Comparison of ENCODE assay signal across 17 mouse cellular contexts in the genomic region with DNA sequence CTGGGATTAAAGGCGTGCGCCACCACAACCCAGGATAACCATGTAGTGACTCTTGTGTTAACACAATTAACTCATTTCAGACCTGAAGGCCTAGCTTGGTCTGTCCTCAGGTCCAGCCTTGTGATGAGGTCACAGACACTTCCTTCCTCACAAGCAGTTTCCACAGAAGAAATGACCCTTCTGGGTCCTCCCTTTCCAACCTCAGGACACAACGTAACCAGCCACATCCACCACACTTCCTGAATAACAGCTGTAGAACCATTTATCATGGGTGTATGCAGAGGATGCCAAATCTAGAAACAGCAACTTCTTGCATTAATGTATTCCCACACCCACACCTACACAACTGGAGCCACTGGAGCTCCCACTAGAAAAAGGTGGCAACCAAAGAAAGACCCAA. TPM values are rescaled to one million over a fixed set of nuclear protein-coding genes. Genes with fewer than 3 reads are reported as not detected.
DNase-seq lines count a peak whose midpoint lies in the region; ATAC-seq lines count a peak whose summit lies in the region.
"Had no signal": no experiment of that assay in that cellular context is flagged by ENCODE, and none has a peak within 500 bp of the region (broad histone marks: within the 10 kb centered on the region; RNA-seq: fewer than 3 reads in every experiment).

No protein-coding gene starts in this region.

- no peak overlapping the region for H3K9ac ChIP-seq in kidney, embryonic 15.5 days
- H3K9ac ChIP-seq: forebrain, postnatal 0 days; hindbrain, embryonic 13.5 days; limb, embryonic 12.5 days; midbrain, embryonic 13.5 days had no signal

- H3K36me3 ChIP-seq in kidney, embryonic 15.5 days, result no peaks in the 10 kb centered on the region
- H3K36me3 ChIP-seq: hindbrain, embryonic 13.5 days; limb, embryonic 12.5 days; midbrain, embryonic 13.5 days had no signal

- H3K4me3 ChIP-seq in kidney, embryonic 15.5 days (replicated peaks), result no peak overlapping the region
- H3K4me3 ChIP-seq: hindbrain, embryonic 13.5 days; limb, embryonic 12.5 days; midbrain, embryonic 13.5 days had no signal

- peak; percentile 18 for DNase-seq in adrenal gland, postnatal 14 days
- no peak for DNase-seq in adrenal gland, postnatal 10 days
- peak; percentile 43 for DNase-seq in kidney, postnatal 14 days
- peak; percentile 60 to 87 for DNase-seq in heart, adult 9 months (ENCODE audit: low spot score in 2 of 2)
- no peak for DNase-seq in thymus, postnatal 10 days (ENCODE audit: low spot score in 2 of 2)
- DNase-seq in layer of hippocampus, adult 9-11 months, result no peak
- DNase-seq: cerebellum, adult 2 months; embryo, embryonic 11 days; forebrain, postnatal 0 days; gastrocnemius, postnatal 14 days; right cerebral cortex, postnatal 4 days; thymus, adult 2 months had no signal

- peaks cover 4% of the 10 kb centered on the region; the same call in 1 of the 2 replicates for H3K4me1 ChIP-seq in kidney, embryonic 15.5 days

- H3K27me3 ChIP-seq in kidney, embryonic 15.5 days, result no peaks in the 10 kb centered on the region
- H3K27me3 ChIP-seq: hindbrain, embryonic 13.5 days; limb, embryonic 12.5 days; midbrain, embryonic 13.5 days had no signal

- H3K27ac ChIP-seq in kidney, embryonic 15.5 days, result no peak overlapping the region
- H3K27ac ChIP-seq: hindbrain, embryonic 13.5 days; limb, embryonic 12.5 days; midbrain, embryonic 13.5 days had no signal

- no peak overlapping the region for H3K4me2 ChIP-seq in kidney, embryonic 15.5 days
- H3K4me2 ChIP-seq: hindbrain, embryonic 13.5 days; limb, embryonic 12.5 days; midbrain, embryonic 13.5 days had no signal

- H3K9me3 ChIP-seq in kidney, embryonic 15.5 days (replicated peaks), result no peaks in the 10 kb centered on the region
- H3K9me3 ChIP-seq: hindbrain, embryonic 13.5 days; limb, embryonic 12.5 days; midbrain, embryonic 13.5 days had no signal

- no peak; the same call in 1 of the 2 replicates for ATAC-seq in kidney, embryonic 15.5 days (replicated peaks; ENCODE audit: low FRiP score)
- peak; percentile 86 for ATAC-seq in megakaryocyte, adult 5-6 weeks (ENCODE audit: poor library complexity, severe bottlenecking)
- ATAC-seq: forebrain, postnatal 0 days; midbrain, embryonic 13.5 days had no signal

- 78% methylated on average over 3 of the region's 3 CpGs for WGBS in kidney, embryonic 15.5 days

RNA-seq across cellular contexts. Expression of a gene that starts 20.1 kb away (rescaled TPM):
- 47.4 and 48.6 TPM in 2 replicates for total RNA-seq in adrenal gland, postnatal 14 days (2021)
- total RNA-seq in adrenal gland, postnatal 10 days (2021), result 10 to 100 TPM; 46.8 to 47.4 TPM
- 62.3 and 66.9 TPM in 2 replicates for polyA plus RNA-seq in kidney, embryonic 15.5 days (2015; fragmentation: Nextera tagmentation; extraction: Ambion mirVana)
- total RNA-seq in megakaryocyte, adult 5-6 weeks (2015), result 25.5 and 34.4 TPM in 2 replicates
- 29.7 and 31.7 TPM in 2 replicates for total RNA-seq in megakaryocyte, adult 5-6 weeks (2017)

RNA-seq across cellular contexts. Expression of a gene that starts 54.9 kb away (rescaled TPM):
- 7.3 and 8.4 TPM in 2 replicates for total RNA-seq in adrenal gland, postnatal 14 days (2021)
- total RNA-seq in adrenal gland, postnatal 10 days (2021), result 10 to 100 TPM in 1 of 2 experiments, 1 to 10 TPM in 1; 7.6 to 11.4 TPM
- polyA plus RNA-seq in kidney, embryonic 15.5 days (2015; fragmentation: Nextera tagmentation; extraction: Ambion mirVana), result 2.6 and 2.9 TPM in 2 replicates
- total RNA-seq in megakaryocyte, adult 5-6 weeks (2015), result not detected in 2 replicates
- total RNA-seq in megakaryocyte, adult 5-6 weeks (2017), result not detected in 2 replicates

Comparison
In these comparisons a context has a peak if more than half of its experiments do, and no peak if none do; other contexts are left out.
1. DNase-seq: peak in adrenal gland, postnatal 14 days (single experiment), kidney, postnatal 14 days (single experiment) and heart, adult 9 months (2 of 2); none in adrenal gland, postnatal 10 days (single experiment), thymus, postnatal 10 days (0 of 2) and layer of hippocampus, adult 9-11 months (single experiment).